Mouse (Mus musculus): ENCODE results near the gene 7420426K07Rik.
A peak's percentile ranks its signal among the peaks of the same experiment; 100 is the strongest.

7420426K07Rik gene

GRCm38 (mm10) chr9:98902819-98903218, at the start of gene 7420426K07Rik:
Gene 7420426K07Rik, plus strand, starts transcription at chr9:98903119.
- no peak for DNase-seq

GRCm38 (mm10) chr9:98856210-98856609, 46.7 kb upstream of the 7420426K07Rik start, which contains the start of gene Prr23a2:
Gene Prr23a2, plus strand, starts transcription at chr9:98856494.
- no peak for DNase-seq

- peak; percentile 14 for DNase-seq
Observed at GRCm38 (mm10) chr9:98863463-98863862, 39.5 kb upstream of the 7420426K07Rik start.

- DNase-seq, result no peak
Observed at GRCm38 (mm10) chr9:98864571-98864970, 38.3 kb upstream of the 7420426K07Rik start, which contains the start of gene Prr23a3. Gene Prr23a3, plus strand, starts transcription at chr9:98864767.

- no peak for DNase-seq
Observed at GRCm38 (mm10) chr9:98901486-98901885, 1.4 kb upstream of the 7420426K07Rik start.

- no peak for DNase-seq
Observed at GRCm38 (mm10) chr9:98920629-98921523, 18.0 kb downstream of the 7420426K07Rik start.

- no peak for DNase-seq
Observed at GRCm38 (mm10) chr9:98923119-98923518, 20.2 kb downstream of the 7420426K07Rik start.

- DNase-seq, result no peak
Observed at GRCm38 (mm10) chr9:98924183-98924582, 21.3 kb downstream of the 7420426K07Rik start.

- DNase-seq, result no peak
Observed at GRCm38 (mm10) chr9:98929496-98929895, 26.6 kb downstream of the 7420426K07Rik start.

- DNase-seq, result no peak
Observed at GRCm38 (mm10) chr9:98932931-98933330, 30.0 kb downstream of the 7420426K07Rik start.

- no peak for DNase-seq
Observed at GRCm38 (mm10) chr9:98935190-98935909, 32.4 kb downstream of the 7420426K07Rik start.

- no peak for DNase-seq
Observed at GRCm38 (mm10) chr9:98939290-98939689, 36.4 kb downstream of the 7420426K07Rik start.

GRCm38 (mm10) chr9:98952171-98953050, 49.5 kb downstream of the 7420426K07Rik start:
- no peak for DNase-seq

GRCm38 (mm10) chr9:98953291-98953690, 50.4 kb downstream of the 7420426K07Rik start:
- DNase-seq, result no peak

GRCm38 (mm10) chr9:98953830-98954229, 50.9 kb downstream of the 7420426K07Rik start:
- no peak for DNase-seq
